Mouse (Mus musculus) midbrain, embryonic 10.5 days (tissue): ENCODE measurements around the gene Gsta1. TPM values are rescaled to one million over a fixed set of nuclear protein-coding genes. Genes with fewer than 3 reads are reported as not detected.
"Not testable (repeated sequence)": the region's sequence is repeated elsewhere in the genome, so short reads cannot be mapped to it uniquely, and the experiment has no call there.

Experiments
- DNase-seq: peaks from one replicate; pipeline ENCODE4 v3.0.0-alpha.2; 2017; ENCODE audit warnings: low spot score
- H3K27ac ChIP-seq: fragments of 300-500 bp; sonication (generic); replicated peaks from 2 replicates; pipeline ENCODE4 v1.5.1; 2016; ENCODE audit warnings: mild to moderate bottlenecking
- H3K27me3 ChIP-seq: fragments of 300-500 bp; sonication (generic); 2 replicates; pipeline ENCODE4 v1.6.1; 2016; ENCODE audit warnings: low read depth, mild to moderate bottlenecking; ENCODE audit not compliant: poor library complexity, severe bottlenecking
- H3K36me3 ChIP-seq: fragments of 300-500 bp; sonication (generic); 2 replicates; pipeline ENCODE4 v1.6.1; 2016; ENCODE audit warnings: mild to moderate bottlenecking, moderate library complexity
- H3K4me1 ChIP-seq: fragments of 300-500 bp; sonication (generic); 2 replicates; pipeline ENCODE4 v1.6.1; 2016
- H3K4me3 ChIP-seq: fragments of 300-500 bp; sonication (generic); 2 replicates; pipeline ENCODE4 v1.5.1; 2016; ENCODE audit warnings: mild to moderate bottlenecking, moderate library complexity
- H3K9me3 ChIP-seq: fragments of 300-500 bp; sonication (generic); replicated peaks from 2 replicates; pipeline ENCODE4 v1.6.1; 2016; ENCODE audit warnings: mild to moderate bottlenecking
- WGBS: fragments of 180-500 bp; shearing (Covaris S2); methylation state at CpG from one replicate; pipeline ENCODE4 v1.1.7; 2016; 5-methylcytosine and 5-hydroxymethylcytosine counted together
- polyA plus RNA-seq: library from polyadenylated mRNA; unstranded; fragments of >200 nt; fragmentation: Nextera tagmentation; extraction: Ambion mirVana; gene quantifications from 2 replicates; pipeline ENCODE4 v1.2.1, GENCODE M21; 2016

The Gsta1 gene
- not detected in 2 replicates for polyA plus RNA-seq

DNA sequence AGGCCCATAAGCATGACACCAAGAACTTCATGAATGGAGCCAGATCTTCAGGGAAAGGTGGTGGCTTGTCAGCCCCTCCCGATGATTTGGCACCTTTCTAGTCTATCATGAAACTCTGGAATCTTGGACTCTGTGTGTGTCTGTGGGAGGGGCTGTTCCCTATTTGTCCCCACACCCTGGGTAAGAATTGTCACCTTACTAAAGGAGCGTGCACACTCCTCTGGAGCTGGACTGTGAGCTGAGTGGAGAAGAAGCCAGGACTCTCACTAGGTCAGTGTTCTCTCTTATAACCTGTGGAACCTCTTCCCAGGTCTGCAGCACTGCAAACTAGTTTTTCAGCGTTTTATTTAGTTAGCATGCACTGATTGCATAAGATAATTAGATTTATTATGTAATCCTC, at the start of gene Gsta1:
Gsta1 (plus strand) TSS at position 196 of the 400 bp plus-strand sequence.
- not testable (repeated sequence) for H3K27me3 ChIP-seq, H3K9me3 ChIP-seq, H3K4me1 ChIP-seq, H3K4me3 ChIP-seq, H3K27ac ChIP-seq, H3K36me3 ChIP-seq, DNase-seq
- 89% methylated on average over 2 of the region's 3 CpGs for WGBS

DNA sequence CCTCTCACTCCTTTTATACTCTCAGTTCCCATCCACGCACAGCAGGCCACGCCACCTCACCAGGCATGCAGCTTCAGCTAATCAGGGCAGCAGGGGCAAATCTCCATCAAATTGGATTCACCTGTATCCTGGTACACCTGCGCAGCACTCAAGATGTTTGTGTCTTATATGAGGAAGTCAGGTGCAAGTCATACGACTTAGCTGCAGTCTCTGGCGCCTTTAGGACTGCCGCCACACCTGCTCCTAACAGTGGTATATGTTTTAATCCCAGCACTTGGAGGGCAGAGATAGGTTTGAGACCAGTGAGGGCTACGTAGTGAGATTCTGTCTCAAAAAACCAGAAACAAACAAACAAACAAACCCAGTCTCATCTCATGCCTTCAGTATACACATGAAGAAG, 48.0 kb upstream of the Gsta1 start, which contains the start of gene Gsta4:
Gsta4 (plus strand) TSS at position 301 of the 400 bp plus-strand sequence.
- H3K27me3 ChIP-seq, DNase-seq, H3K36me3 ChIP-seq, H3K4me3 ChIP-seq, H3K9me3 ChIP-seq, H3K4me1 ChIP-seq, H3K27ac ChIP-seq: not testable (repeated sequence)
- WGBS = 95% methylated on average over 5 of the region's 7 CpGs

DNA sequence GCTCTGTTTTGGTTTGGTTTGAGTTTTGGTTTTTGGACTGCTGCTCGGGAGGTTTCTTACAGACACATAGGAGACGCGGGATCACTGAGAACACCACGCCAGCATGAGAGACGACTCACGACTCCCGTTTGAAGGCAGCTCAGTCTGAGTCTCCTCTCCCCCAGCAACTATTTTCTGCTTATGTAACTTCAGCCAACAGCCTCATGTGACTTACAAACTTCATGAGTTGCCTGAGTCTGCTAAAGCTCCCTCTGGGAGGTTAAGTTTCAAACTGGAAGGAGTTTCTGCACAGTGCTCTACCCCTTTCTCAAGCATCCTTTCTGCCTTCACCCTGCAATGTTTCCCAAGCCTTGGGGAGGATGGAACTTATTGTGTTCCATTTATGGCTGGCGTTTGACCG, 44.8 kb upstream of the Gsta1 start:
- Histone ChIP-seq H3K4me1 (peaks cover 5% of the 10 kb centered on the region), H3K9me3 (no peaks in the 10 kb centered on the region), H3K4me3 (no peak overlapping the region), H3K27ac (no peak overlapping the region), H3K27me3 (peaks cover 24% of the 10 kb centered on the region; the same call in 1 of the 2 replicates), H3K36me3 (no peaks in the 10 kb centered on the region)
- no peak for DNase-seq
- 93% methylated on average over 9 of the region's 9 CpGs for whole genome bisulfite sequencing

DNA sequence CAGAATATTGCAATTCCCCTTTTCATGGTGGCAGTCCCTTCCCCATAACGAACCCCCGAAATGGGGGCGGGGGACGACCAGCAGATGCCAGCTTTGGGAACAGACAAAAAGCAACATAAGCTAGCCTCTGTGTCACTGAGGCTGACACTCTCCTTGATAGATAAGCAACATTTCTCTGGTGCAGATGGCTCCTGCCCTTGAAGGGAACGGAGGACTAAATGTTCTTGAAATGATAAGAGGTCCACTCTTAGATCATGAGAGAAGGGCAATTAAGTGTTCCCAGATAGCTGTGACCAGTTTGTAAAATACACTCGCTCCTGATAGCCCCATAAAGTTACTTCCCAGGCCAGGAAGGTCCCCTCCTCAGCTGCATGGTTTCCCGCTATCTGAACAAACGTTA, 41.5 kb upstream of the Gsta1 start:
- Histone ChIP-seq H3K27me3 (peaks cover 28% of the 10 kb centered on the region; the same call in 1 of the 2 replicates), H3K36me3 (no peaks in the 10 kb centered on the region), H3K27ac (no peak overlapping the region), H3K9me3 (no peaks in the 10 kb centered on the region), H3K4me1 (peaks cover 37% of the 10 kb centered on the region), H3K4me3 (no peak overlapping the region)
- 89% methylated on average over 8 of the region's 8 CpGs for WGBS
- DNase-seq = no peak

DNA sequence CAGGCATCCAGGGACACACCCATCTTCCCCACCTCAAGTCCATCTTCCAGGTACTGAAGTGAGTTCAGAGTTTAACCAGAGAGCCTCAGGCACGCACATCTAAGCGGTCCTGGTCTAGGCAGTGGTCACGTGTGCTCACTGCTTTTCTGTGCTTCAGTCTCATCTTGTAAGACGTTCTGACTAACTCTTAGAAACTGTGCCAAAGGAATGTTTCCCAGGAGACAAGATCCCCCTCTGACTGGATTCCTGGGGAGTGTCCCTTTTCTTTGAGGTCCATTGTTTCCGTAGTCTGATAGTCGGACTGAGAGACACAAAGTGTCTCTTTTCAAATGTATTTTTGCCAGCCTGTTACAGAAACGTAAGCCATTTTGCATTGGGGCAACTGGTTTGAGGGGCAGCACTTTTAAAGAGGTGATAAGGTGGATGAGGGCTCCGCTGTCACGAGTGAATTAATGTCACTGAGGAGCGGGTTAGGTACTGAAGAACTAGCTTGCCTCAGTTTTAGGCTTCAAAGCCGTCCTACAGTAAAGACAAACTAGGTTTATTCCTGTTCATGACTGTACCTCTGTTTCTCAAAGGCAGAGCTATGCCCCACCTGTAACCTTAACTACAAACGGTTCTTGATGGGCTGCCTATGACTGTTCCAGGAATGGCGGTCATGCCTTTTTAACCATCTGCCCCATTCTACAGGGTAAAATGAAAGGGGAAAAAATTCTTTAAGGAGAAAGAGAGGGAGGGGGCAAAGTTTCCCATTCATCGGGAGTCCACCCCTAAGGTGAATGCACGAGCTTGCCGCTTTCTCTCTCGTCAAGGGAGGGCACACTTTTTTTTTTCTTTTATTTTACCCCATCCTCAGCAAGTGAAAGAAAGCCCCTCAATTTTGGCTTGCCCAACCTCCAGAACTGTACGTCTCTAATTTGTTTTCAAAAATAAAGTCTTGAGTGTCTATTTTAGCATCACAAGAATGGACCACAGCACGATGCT, 39.5 kb upstream of the Gsta1 start:
- Histone ChIP-seq H3K9me3 (no peaks in the 10 kb centered on the region), H3K27ac (no peak overlapping the region; the same call in 1 of the 2 replicates), H3K4me3 (peak overlapping the region; percentile 56), H3K27me3 (peaks cover 28% of the 10 kb centered on the region; the same call in 1 of the 2 replicates), H3K36me3 (no peaks in the 10 kb centered on the region), H3K4me1 (peaks cover 51% of the 10 kb centered on the region)
- 2% methylated on average over 19 of the region's 19 CpGs for WGBS
- peak; percentile 17 for DNase-seq

GRCm38 (mm10) chr9:78191736-78192135, 38.7 kb upstream of the Gsta1 start:
- Histone ChIP-seq H3K9me3 (no peaks in the 10 kb centered on the region), H3K27ac (peak overlapping the region; percentile 14), H3K36me3 (no peaks in the 10 kb centered on the region), H3K4me3 (peak overlapping the region; percentile 56), H3K27me3 (peaks cover 28% of the 10 kb centered on the region; the same call in 1 of the 2 replicates), H3K4me1 (peaks cover 51% of the 10 kb centered on the region)
- under 1% methylated on average over 18 of the region's 18 CpGs for WGBS
- DNase-seq = peak; percentile 71

GRCm38 (mm10) chr9:78193902-78194597, 36.4 kb upstream of the Gsta1 start:
- no peak overlapping the region for H3K4me3 ChIP-seq

GRCm38 (mm10) chr9:78195034-78195433, 35.4 kb upstream of the Gsta1 start:
- H3K4me3 ChIP-seq = no peak overlapping the region
- no peak overlapping the region for H3K27ac ChIP-seq
- H3K4me1 ChIP-seq = peaks cover 51% of the 10 kb centered on the region
- no peaks in the 10 kb centered on the region for H3K9me3 ChIP-seq
- H3K27me3 ChIP-seq = peaks cover 9% of the 10 kb centered on the region; the same call in 1 of the 2 replicates
- no peaks in the 10 kb centered on the region for H3K36me3 ChIP-seq
- no peak for DNase-seq
- 84% methylated on average over 11 of the region's 11 CpGs for WGBS

More at GRCm38 (mm10) chr9:78193902-78194597, 36.4 kb upstream of the Gsta1 start:
- no peak overlapping the region for H3K27ac ChIP-seq
- no peaks in the 10 kb centered on the region for H3K36me3 ChIP-seq
- H3K4me1 ChIP-seq = peaks cover 51% of the 10 kb centered on the region
- peaks cover 19% of the 10 kb centered on the region; the same call in 1 of the 2 replicates for H3K27me3 ChIP-seq
- H3K9me3 ChIP-seq = no peaks in the 10 kb centered on the region
- WGBS = 51% methylated on average over 9 of the region's 9 CpGs
- DNase-seq = peak; percentile 44

GRCm38 (mm10) chr9:78197801-78198200, 32.7 kb upstream of the Gsta1 start:
- no peak for DNase-seq
- H3K27me3 ChIP-seq = no peaks in the 10 kb centered on the region
- H3K9me3 ChIP-seq = no peaks in the 10 kb centered on the region
- H3K4me3 ChIP-seq = no peak overlapping the region
- 95% methylated on average over 9 of the region's 9 CpGs for whole genome bisulfite sequencing
- H3K27ac ChIP-seq = no peak overlapping the region
- H3K36me3 ChIP-seq = no peaks in the 10 kb centered on the region
- H3K4me1 ChIP-seq = peaks cover 24% of the 10 kb centered on the region

DNA sequence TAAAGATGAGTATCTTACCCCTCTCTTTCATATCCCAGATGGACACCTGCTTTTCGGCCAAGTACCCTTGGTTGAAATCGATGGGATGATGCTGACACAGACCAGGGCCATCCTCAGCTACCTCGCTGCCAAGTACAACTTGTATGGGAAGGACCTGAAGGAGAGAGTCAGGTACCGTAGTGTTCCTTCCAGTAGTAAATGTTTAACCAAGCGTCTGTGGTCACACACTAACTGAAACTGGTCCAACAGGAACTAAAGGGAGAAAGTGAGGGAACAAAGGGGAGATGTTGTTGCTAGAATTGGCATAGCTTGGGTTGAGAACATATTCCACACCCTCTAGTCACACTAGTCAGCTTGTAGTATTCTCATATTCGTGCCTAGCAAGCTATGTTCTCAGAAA, 26.3 kb upstream of the Gsta1 start:
- Histone ChIP-seq H3K36me3 (peaks cover 8% of the 10 kb centered on the region), H3K27ac (no peak overlapping the region), H3K4me1 (no peaks in the 10 kb centered on the region), H3K27me3 (no peaks in the 10 kb centered on the region), H3K9me3 (no peaks in the 10 kb centered on the region), H3K4me3 (no peak overlapping the region)
- DNase-seq = no peak
- 90% methylated on average over 6 of the region's 6 CpGs for WGBS

DNA sequence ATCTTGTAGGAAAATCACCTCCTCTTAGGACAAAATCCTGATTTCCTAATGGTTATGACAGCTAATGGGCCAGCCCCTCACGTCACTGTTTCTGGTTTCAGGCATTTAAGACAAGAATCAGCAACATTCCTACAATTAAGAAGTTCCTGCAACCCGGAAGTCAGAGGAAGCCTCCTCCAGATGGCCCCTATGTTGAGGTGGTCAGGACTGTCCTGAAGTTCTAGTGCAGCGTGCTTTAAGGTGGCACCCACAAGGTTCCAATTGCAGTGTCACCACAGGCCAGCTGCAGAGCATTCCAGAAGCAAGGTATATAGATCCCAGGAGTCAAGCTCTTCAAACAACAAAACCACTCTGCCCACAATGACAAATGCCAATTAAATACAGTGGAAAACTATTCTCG, 21.5 kb upstream of the Gsta1 start:
- H3K4me1 ChIP-seq = no peaks in the 10 kb centered on the region
- WGBS = 78% methylated on average over 4 of the region's 4 CpGs
- no peaks in the 10 kb centered on the region for H3K9me3 ChIP-seq
- no peaks in the 10 kb centered on the region for H3K27me3 ChIP-seq
- H3K4me3 ChIP-seq = no peak overlapping the region
- no peak overlapping the region for H3K27ac ChIP-seq
- DNase-seq = no peak
- H3K36me3 ChIP-seq = peaks cover 14% of the 10 kb centered on the region

GRCm38 (mm10) chr9:78210079-78210478, 20.4 kb upstream of the Gsta1 start:
- Histone ChIP-seq H3K27ac (no peak overlapping the region), H3K27me3 (no peaks in the 10 kb centered on the region), H3K9me3 (no peaks in the 10 kb centered on the region), H3K4me3 (no peak overlapping the region), H3K36me3 (peaks cover 14% of the 10 kb centered on the region), H3K4me1 (no peaks in the 10 kb centered on the region)
- DNase-seq = no peak
- 90% methylated on average over 3 of the region's 3 CpGs for WGBS
